Mouse (Mus musculus) thymus, postnatal 10 days (tissue): ENCODE measurements around the gene Kif24.

Experiments used
- DNase-seq, 2 experiments: peaks; one replicate each; pipeline ENCODE4 v3.0.0; 2021; ENCODE audit warnings: low spot score in 2 of 2

Gene Kif24

DNA sequence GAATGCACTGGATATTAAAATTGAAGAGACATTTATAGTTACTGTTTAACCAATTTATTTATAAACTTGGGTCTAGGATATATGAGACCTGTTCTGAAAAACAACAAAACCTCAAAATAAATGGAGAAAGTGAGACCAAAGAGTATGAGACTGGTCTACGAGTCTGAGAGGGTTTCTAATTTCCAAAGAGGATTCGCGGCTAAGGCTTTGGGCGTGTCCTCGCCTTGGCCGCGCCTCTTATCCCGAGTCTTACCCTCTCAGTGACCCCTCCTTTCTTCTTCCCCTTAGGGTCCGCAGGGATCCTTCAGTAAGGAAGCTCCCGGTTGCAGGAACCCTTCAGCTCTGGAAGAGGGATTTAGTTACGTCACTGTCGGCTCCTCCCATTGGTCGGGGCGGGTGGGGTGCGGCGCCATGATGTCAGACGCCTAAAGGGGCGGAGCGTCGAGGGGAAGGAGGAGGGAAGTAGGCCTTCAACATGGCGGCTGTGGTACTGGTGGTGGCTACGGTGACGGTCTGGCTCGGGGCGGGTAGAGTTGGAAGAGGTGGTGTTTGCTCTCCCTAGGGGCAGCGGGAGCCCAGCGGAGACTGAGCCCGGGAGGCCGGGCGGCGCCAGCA lies 116.0 kb downstream of the Kif24 start, which contains the start of gene Ubap1:
Gene Ubap1 (plus strand): TSS at position 413 of the 615 bp plus-strand sequence.
- peak; percentile 81 to 84 for DNase-seq

DNA sequence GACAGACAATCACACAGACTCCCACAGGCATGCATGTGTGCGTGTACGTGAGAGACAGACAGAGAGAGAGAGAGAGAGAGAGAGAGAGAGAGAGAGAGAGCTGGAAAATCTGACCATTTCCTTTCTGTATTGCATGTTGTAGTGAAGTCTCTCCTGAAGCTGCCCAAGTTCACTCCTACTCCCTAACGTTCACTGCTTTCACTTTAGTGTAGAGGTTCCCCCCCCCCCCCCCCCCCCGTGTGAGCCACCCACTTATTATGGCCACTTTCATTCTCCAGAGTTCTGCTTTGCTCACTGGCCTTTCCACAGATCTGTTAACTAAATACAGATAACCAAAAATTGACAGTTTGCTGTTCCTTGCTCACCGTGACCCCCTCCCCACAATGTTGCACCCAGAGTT lies 116.8 kb downstream of the Kif24 start:
- no peak for DNase-seq

DNA sequence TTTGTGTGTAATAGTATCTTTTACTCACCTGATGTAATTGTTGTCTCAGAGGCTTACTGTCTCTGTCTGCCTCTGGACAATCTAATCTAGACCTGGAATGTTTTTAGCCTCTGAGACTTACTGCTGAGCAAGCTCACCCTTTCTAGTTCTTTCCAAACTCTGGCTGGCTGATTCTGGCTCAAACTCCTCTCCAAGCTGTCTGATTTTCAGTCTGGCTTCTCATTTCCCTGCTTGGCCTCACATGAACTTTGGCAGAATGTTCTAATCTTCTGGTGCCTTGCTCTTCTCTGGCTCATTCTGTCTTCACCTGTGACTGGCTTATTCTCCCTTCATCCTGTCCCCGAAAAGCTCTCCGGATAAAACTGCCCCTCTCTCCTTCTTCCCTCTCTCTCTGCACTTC lies 118.7 kb downstream of the Kif24 start:
- DNase-seq, result no peak

DNA sequence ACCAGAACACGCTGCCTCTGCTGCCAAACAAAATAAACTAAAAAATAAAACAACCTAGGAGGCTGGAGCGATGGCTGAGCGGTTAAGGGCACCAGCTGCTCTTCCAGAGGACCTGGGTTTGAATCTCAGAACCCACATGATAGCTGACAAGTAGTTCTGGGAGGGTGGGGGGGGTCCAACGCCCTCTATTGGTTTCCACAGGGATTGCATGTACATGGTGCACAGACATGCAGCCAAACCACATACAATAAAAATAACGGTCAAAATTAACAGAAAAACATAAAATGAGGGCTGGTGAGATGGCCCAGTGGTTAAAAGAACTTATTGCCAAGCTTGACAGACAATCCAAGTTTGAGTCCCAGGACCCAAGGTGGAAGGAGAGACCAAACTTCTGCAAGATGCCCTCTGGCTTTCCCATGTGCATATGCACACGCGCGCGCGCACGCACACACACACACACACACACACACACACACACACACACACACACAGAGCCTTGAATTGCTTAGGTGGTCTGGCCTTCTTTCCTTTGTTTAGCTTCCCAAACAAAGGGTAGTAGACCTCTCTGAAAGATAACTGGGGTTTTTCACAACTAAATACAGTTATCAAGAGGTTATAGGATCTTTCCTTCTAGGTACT lies 123.7 kb downstream of the Kif24 start:
- no peak for DNase-seq
